Mouse (Mus musculus) thymus, adult 2 months (tissue): ENCODE measurements at regions not wholly inside any gene's neighbourhood (a gene's known extent, or its start where the extent isn't known, plus 50 kb on each side); places are given as distances from the start of the nearest gene placed in this dataset.

Experiments
- CTCF ChIP-seq: fragments of 200-500 bp; IDR thresholded peaks from 2 replicates; pipeline ENCODE4 v1.5.1; 2012; ENCODE audit warnings: mild to moderate bottlenecking, control low read depth, low read length, moderate library complexity, borderline replicate concordance; ENCODE audit not compliant: control insufficient read depth, poor library complexity, insufficient read depth; ENCODE audit errors: extremely low read depth
- POLR2A ChIP-seq: fragments of 200-500 bp; IDR thresholded peaks from 2 replicates; pipeline ENCODE4 v1.6.1; 2012; ENCODE audit warnings: mild to moderate bottlenecking, low read length, control low read depth, moderate library complexity; ENCODE audit not compliant: control insufficient read depth, poor library complexity, insufficient read depth; ENCODE audit errors: extremely low read depth

GRCm38 (mm10) chr7:130047293-130048034, 455.8 kb downstream of the Wdr11 start:
- no peak for TF ChIP-seq POLR2A
- TF ChIP-seq CTCF: no peak
